Mouse (Mus musculus) embryonic facial prominence, embryonic 13.5 days (tissue): Measurements from ENCODE around the gene Serpina16. TPM values are rescaled to one million over a fixed set of nuclear protein-coding genes. Genes with fewer than 3 reads are reported as not detected.

Source experiments
- ATAC-seq: fragments of 200-750 bp; cut with Nextera tagmentation; 2 replicates; pipeline ENCODE4 v1.8.0; 2017; ENCODE audit warnings: low read depth; ENCODE audit not compliant: insufficient number of reproducible peaks, insufficient read depth, low FRiP score, low TSS enrichment
- H3K27ac ChIP-seq: fragments of 300-500 bp; sonication (generic); 2 replicates; pipeline ENCODE4 v1.5.1; 2015; ENCODE audit warnings: moderate library complexity, mild to moderate bottlenecking, inconsistent platforms
- H3K27me3 ChIP-seq: fragments of 300-500 bp; sonication (generic); 2 replicates; pipeline ENCODE4 v1.6.1; 2015; ENCODE audit warnings: mild to moderate bottlenecking, inconsistent platforms
- H3K36me3 ChIP-seq: fragments of 300-500 bp; sonication (generic); 2 replicates; pipeline ENCODE4 v1.6.1; 2015; ENCODE audit warnings: mild to moderate bottlenecking, inconsistent platforms
- H3K4me1 ChIP-seq: fragments of 300-500 bp; sonication (generic); 2 replicates; pipeline ENCODE4 v1.6.1; 2015; ENCODE audit warnings: inconsistent platforms
- H3K4me2 ChIP-seq: fragments of 300-500 bp; sonication (generic); 2 replicates; pipeline ENCODE4 v1.6.1; 2015; ENCODE audit warnings: moderate library complexity, mild to moderate bottlenecking, inconsistent platforms
- H3K4me3 ChIP-seq: fragments of 300-500 bp; sonication (generic); 2 replicates; pipeline ENCODE4 v1.5.1; 2015; ENCODE audit warnings: mild to moderate bottlenecking, inconsistent platforms
- H3K9ac ChIP-seq: fragments of 300-500 bp; sonication (generic); 2 replicates; pipeline ENCODE4 v1.6.1; 2015; ENCODE audit warnings: mild to moderate bottlenecking, inconsistent platforms
- H3K9me3 ChIP-seq: fragments of 300-500 bp; sonication (generic); 2 replicates; pipeline ENCODE4 v1.6.1; 2016; ENCODE audit warnings: inconsistent platforms
- WGBS: fragments of 180-500 bp; shearing (Covaris S2); methylation state at CpG from one replicate; pipeline ENCODE4 v1.1.7; 2015; ENCODE audit warnings: mixed read lengths; 5-methylcytosine and 5-hydroxymethylcytosine counted together
- polyA plus RNA-seq: library from polyadenylated mRNA; unstranded; fragments of >200 nt; fragmentation: Nextera tagmentation; extraction: Ambion mirVana; gene quantifications from 2 replicates; pipeline ENCODE4 v1.2.1, GENCODE M21; 2015

Gene Serpina16
- not detected in 2 replicates for polyA plus RNA-seq

- H3K9me3 ChIP-seq = no peaks in the 10 kb centered on the region
- no peaks in the 10 kb centered on the region for H3K36me3 ChIP-seq
- H3K27me3 ChIP-seq = no peaks in the 10 kb centered on the region
- no peaks in the 10 kb centered on the region for H3K4me1 ChIP-seq
- 93% methylated on average over 1 of the region's 1 CpGs for WGBS
- no peak within 1 kb of the TSS for H3K4me3 ChIP-seq
- ATAC-seq = no peak
- H3K4me2 ChIP-seq = no peak within 1 kb of the TSS
- no peak within 1 kb of the TSS for H3K9ac ChIP-seq
- H3K27ac ChIP-seq = no peak within 1 kb of the TSS
Measured at GRCm38 (mm10) chr12:103676039-103676438, at the start of gene Serpina16. Serpina16 (minus strand) TSS chr12:103676139.

GRCm38 (mm10) chr12:103711537-103711936 is 35.6 kb upstream of the Serpina16 start:
- Histone ChIP-seq H3K36me3 (no peaks in the 10 kb centered on the region), H3K4me3 (no peak overlapping the region), H3K4me2 (no peak overlapping the region), H3K9me3 (no peaks in the 10 kb centered on the region), H3K9ac (no peak overlapping the region), H3K27ac (no peak overlapping the region), H3K4me1 (no peaks in the 10 kb centered on the region), H3K27me3 (no peaks in the 10 kb centered on the region)
- WGBS = 77% methylated on average over 3 of the region's 3 CpGs
- no peak for ATAC-seq

GRCm38 (mm10) chr12:103710405-103710804 is 34.5 kb upstream of the Serpina16 start:
- 68% methylated on average over 1 of the region's 1 CpGs for WGBS
- Histone ChIP-seq H3K4me1 (no peaks in the 10 kb centered on the region), H3K9me3 (no peaks in the 10 kb centered on the region), H3K9ac (no peak overlapping the region), H3K4me3 (no peak overlapping the region), H3K27me3 (no peaks in the 10 kb centered on the region), H3K36me3 (no peaks in the 10 kb centered on the region), H3K27ac (no peak overlapping the region), H3K4me2 (no peak overlapping the region)
- no peak for ATAC-seq

DNA sequence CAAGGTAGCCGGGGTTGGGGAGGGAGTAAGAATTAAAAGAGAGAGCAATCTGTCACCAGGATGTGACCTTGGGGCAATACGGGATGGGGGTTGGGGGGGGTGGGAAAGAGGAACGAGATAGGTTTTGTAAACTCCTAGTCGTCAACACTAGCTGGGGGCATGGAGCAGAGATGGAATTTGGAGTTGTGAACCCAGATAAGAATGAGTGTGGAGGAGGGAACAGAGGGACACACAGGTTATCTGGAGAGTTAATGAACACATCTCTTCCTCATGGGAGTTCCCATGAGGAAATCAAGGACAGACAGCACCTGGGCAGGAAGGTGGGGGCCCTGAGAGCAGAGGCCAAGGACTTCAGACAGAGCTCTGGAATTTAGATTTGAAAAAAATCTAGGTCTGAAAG is 30.2 kb upstream of the Serpina16 start:
- WGBS = 75% methylated on average over 4 of the region's 4 CpGs
- Histone ChIP-seq H3K27me3 (no peaks in the 10 kb centered on the region), H3K4me2 (no peak overlapping the region), H3K27ac (no peak overlapping the region), H3K36me3 (no peaks in the 10 kb centered on the region), H3K4me3 (no peak overlapping the region), H3K9me3 (no peaks in the 10 kb centered on the region), H3K4me1 (no peaks in the 10 kb centered on the region), H3K9ac (no peak overlapping the region)
- ATAC-seq = no peak

- no peak for ATAC-seq
- Histone ChIP-seq H3K27me3 (no peaks in the 10 kb centered on the region), H3K4me3 (no peak overlapping the region), H3K36me3 (no peaks in the 10 kb centered on the region), H3K9me3 (no peaks in the 10 kb centered on the region), H3K27ac (no peak overlapping the region), H3K4me2 (no peak overlapping the region), H3K9ac (no peak overlapping the region), H3K4me1 (no peaks in the 10 kb centered on the region)
- WGBS = 65% methylated on average over 2 of the region's 2 CpGs
Measured at GRCm38 (mm10) chr12:103705547-103705946, 29.6 kb upstream of the Serpina16 start.

DNA sequence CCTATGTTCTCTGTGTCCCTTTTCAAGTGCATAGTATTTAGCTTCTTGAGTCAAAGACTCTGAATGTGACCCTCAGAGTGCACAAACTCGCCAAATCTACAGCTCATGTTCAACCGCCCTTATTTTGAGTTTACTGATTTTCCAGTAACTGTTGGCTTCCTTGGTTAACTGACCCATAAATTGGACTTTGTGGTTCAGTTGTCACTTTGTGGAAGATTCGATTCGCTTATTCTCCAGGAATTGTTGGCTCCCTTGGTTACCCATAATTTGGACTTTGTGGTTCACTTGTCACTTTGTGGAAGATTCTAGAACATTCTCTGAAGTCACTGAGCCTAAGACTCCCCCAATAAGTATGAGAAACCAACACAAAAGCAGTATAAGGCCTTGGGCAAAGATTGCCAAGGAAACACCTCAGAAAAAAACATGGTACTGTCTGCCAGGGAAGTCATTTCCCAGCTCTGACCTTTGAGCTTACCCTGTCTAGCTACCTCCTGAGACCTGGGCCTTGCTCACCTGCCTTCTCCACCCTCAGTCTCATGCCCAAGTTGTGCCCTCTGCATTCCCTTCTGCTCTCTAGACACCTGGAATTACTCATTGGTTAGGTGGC is 24.3 kb upstream of the Serpina16 start:
- H3K4me3 ChIP-seq = no peak overlapping the region
- WGBS = 81% methylated on average over 4 of the region's 4 CpGs
- H3K4me2 ChIP-seq = no peak overlapping the region
- no peaks in the 10 kb centered on the region for H3K36me3 ChIP-seq
- no peaks in the 10 kb centered on the region for H3K4me1 ChIP-seq
- ATAC-seq = no peak
- no peaks in the 10 kb centered on the region for H3K9me3 ChIP-seq
- H3K9ac ChIP-seq = no peak overlapping the region
- no peak overlapping the region for H3K27ac ChIP-seq
- no peaks in the 10 kb centered on the region for H3K27me3 ChIP-seq

GRCm38 (mm10) chr12:103695429-103695828 is 19.5 kb upstream of the Serpina16 start, which contains the start of gene Serpina1f:
Serpina1f (minus strand) TSS chr12:103695529.
- H3K4me2 ChIP-seq = no peak within 1 kb of the TSS
- H3K27ac ChIP-seq = no peak within 1 kb of the TSS
- no peak for ATAC-seq
- H3K9ac ChIP-seq = no peak within 1 kb of the TSS
- no peaks in the 10 kb centered on the region for H3K36me3 ChIP-seq
- no peaks in the 10 kb centered on the region for H3K4me1 ChIP-seq
- no peak within 1 kb of the TSS for H3K4me3 ChIP-seq
- 84% methylated on average over 8 of the region's 8 CpGs for WGBS
- H3K9me3 ChIP-seq = no peaks in the 10 kb centered on the region; the same call in 1 of the 2 replicates
- H3K27me3 ChIP-seq = no peaks in the 10 kb centered on the region

GRCm38 (mm10) chr12:103688221-103688814 is 12.4 kb upstream of the Serpina16 start:
- H3K4me1 ChIP-seq = no peaks in the 10 kb centered on the region
- WGBS = 57% methylated on average over 3 of the region's 3 CpGs
- H3K4me2 ChIP-seq = no peak overlapping the region
- no peak for ATAC-seq
- H3K36me3 ChIP-seq = no peaks in the 10 kb centered on the region
- H3K4me3 ChIP-seq = no peak overlapping the region
- H3K9ac ChIP-seq = no peak overlapping the region
- H3K27me3 ChIP-seq = no peaks in the 10 kb centered on the region
- no peaks in the 10 kb centered on the region; the same call in 1 of the 2 replicates for H3K9me3 ChIP-seq
- no peak overlapping the region for H3K27ac ChIP-seq

DNA sequence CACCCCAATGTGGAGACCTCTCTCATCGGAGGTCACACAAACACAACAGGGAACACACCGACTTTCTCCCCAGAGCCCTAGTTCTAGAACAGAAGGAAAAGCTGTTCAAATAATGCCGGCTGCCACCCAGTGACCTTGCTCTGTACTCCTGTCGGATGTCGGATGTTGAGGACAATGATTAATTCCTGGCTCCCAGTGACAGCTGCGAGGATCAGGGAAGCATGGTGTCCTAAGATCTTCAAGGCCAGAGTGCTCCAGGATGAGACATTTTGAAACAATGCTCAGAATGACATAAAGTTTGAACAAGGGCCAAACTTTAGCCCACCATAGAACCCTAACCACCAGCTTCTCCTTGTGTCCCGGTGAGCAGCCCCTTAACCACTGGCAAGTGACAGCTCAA is 11.1 kb upstream of the Serpina16 start:
- no peak for ATAC-seq
- Histone ChIP-seq H3K27me3 (no peaks in the 10 kb centered on the region), H3K4me3 (no peak overlapping the region), H3K4me1 (no peaks in the 10 kb centered on the region), H3K36me3 (no peaks in the 10 kb centered on the region), H3K4me2 (no peak overlapping the region), H3K27ac (no peak overlapping the region), H3K9ac (no peak overlapping the region), H3K9me3 (no peaks in the 10 kb centered on the region)
- 77% methylated on average over 7 of the region's 7 CpGs for WGBS

GRCm38 (mm10) chr12:103686050-103686449 is 10.1 kb upstream of the Serpina16 start:
- WGBS = 80% methylated on average over 3 of the region's 3 CpGs
- Histone ChIP-seq H3K4me1 (no peaks in the 10 kb centered on the region), H3K4me2 (no peak overlapping the region), H3K27me3 (no peaks in the 10 kb centered on the region), H3K36me3 (no peaks in the 10 kb centered on the region), H3K9me3 (no peaks in the 10 kb centered on the region), H3K4me3 (no peak overlapping the region), H3K9ac (no peak overlapping the region), H3K27ac (no peak overlapping the region)
- no peak for ATAC-seq

GRCm38 (mm10) chr12:103685386-103685785 is 9.4 kb upstream of the Serpina16 start:
- no peaks in the 10 kb centered on the region for H3K36me3 ChIP-seq
- H3K27me3 ChIP-seq = no peaks in the 10 kb centered on the region
- H3K9me3 ChIP-seq = no peaks in the 10 kb centered on the region
- WGBS = 79% methylated on average over 3 of the region's 3 CpGs
- no peaks in the 10 kb centered on the region for H3K4me1 ChIP-seq
- H3K9ac ChIP-seq = no peak overlapping the region
- no peak overlapping the region for H3K4me2 ChIP-seq
- no peak overlapping the region for H3K27ac ChIP-seq
- H3K4me3 ChIP-seq = no peak overlapping the region
- ATAC-seq = no peak

GRCm38 (mm10) chr12:103683775-103684174 is 7.8 kb upstream of the Serpina16 start:
- no peaks in the 10 kb centered on the region for H3K36me3 ChIP-seq
- H3K27ac ChIP-seq = no peak overlapping the region
- H3K4me3 ChIP-seq = no peak overlapping the region
- no peaks in the 10 kb centered on the region for H3K27me3 ChIP-seq
- WGBS = 40% methylated on average over 4 of the region's 4 CpGs
- H3K9me3 ChIP-seq = no peaks in the 10 kb centered on the region
- H3K4me2 ChIP-seq = no peak overlapping the region
- ATAC-seq = no peak
- H3K9ac ChIP-seq = no peak overlapping the region
- H3K4me1 ChIP-seq = no peaks in the 10 kb centered on the region
